Mouse (Mus musculus): ENCODE data around the gene Wnt5b.

Wnt5b gene

GRCm38 (mm10) chr6:119543803-119544517, at the start of gene Wnt5b:
TSS of gene Wnt5b (minus strand) at chr6:119544347.
- DNase-seq (ENCODE audit: low spot score): no peak

- no peak for DNase-seq (ENCODE audit: low spot score)
These were observed 46.7 kb upstream of the Wnt5b start for GRCm38 (mm10) chr6:119590872-119591271.

- DNase-seq (ENCODE audit: low spot score): no peak
These were observed 43.8 kb upstream of the Wnt5b start for GRCm38 (mm10) chr6:119587897-119588296.

GRCm38 (mm10) chr6:119587454-119587853, 43.3 kb upstream of the Wnt5b start:
- no peak for DNase-seq (ENCODE audit: low spot score)

- DNase-seq (ENCODE audit: low spot score): no peak
These were observed 41.7 kb upstream of the Wnt5b start for GRCm38 (mm10) chr6:119585652-119586375.

- DNase-seq (ENCODE audit: low spot score): no peak
These were observed 39.9 kb upstream of the Wnt5b start for GRCm38 (mm10) chr6:119584061-119584460.

GRCm38 (mm10) chr6:119583165-119583564, 39.0 kb upstream of the Wnt5b start:
- no peak for DNase-seq (ENCODE audit: low spot score)

- DNase-seq (ENCODE audit: low spot score): no peak
These were observed 32.6 kb upstream of the Wnt5b start for GRCm38 (mm10) chr6:119576706-119577105.

- no peak for DNase-seq (ENCODE audit: low spot score)
These were observed 31.2 kb upstream of the Wnt5b start for GRCm38 (mm10) chr6:119575331-119575730.

- DNase-seq (ENCODE audit: low spot score): no peak
These were observed 28.1 kb upstream of the Wnt5b start for GRCm38 (mm10) chr6:119572296-119572695.

GRCm38 (mm10) chr6:119570797-119571196, 26.6 kb upstream of the Wnt5b start:
- DNase-seq (ENCODE audit: low spot score): no peak

GRCm38 (mm10) chr6:119568339-119568738, 24.2 kb upstream of the Wnt5b start:
- no peak for DNase-seq (ENCODE audit: low spot score)

GRCm38 (mm10) chr6:119565451-119566379, 21.6 kb upstream of the Wnt5b start:
- peak; percentile 32 for DNase-seq (ENCODE audit: low spot score)

GRCm38 (mm10) chr6:119562558-119562957, 18.4 kb upstream of the Wnt5b start:
- DNase-seq (ENCODE audit: low spot score): peak; percentile 36

GRCm38 (mm10) chr6:119558855-119559254, 14.7 kb upstream of the Wnt5b start:
- DNase-seq (ENCODE audit: low spot score): no peak

- no peak for DNase-seq (ENCODE audit: low spot score)
These were observed 10.3 kb upstream of the Wnt5b start for GRCm38 (mm10) chr6:119554439-119554838.

- no peak for DNase-seq (ENCODE audit: low spot score)
These were observed 344 bp upstream of the Wnt5b start for GRCm38 (mm10) chr6:119544518-119544864.

- DNase-seq (ENCODE audit: low spot score): no peak
These were observed 718 bp downstream of the Wnt5b start for GRCm38 (mm10) chr6:119543456-119543802.

- DNase-seq (ENCODE audit: low spot score): no peak
These were observed 8.3 kb downstream of the Wnt5b start for GRCm38 (mm10) chr6:119535867-119536266.

GRCm38 (mm10) chr6:119533170-119533709, 10.9 kb downstream of the Wnt5b start:
- DNase-seq (ENCODE audit: low spot score): no peak

- DNase-seq (ENCODE audit: low spot score): no peak
These were observed 14.5 kb downstream of the Wnt5b start for GRCm38 (mm10) chr6:119529659-119530058.

- DNase-seq (ENCODE audit: low spot score): peak; percentile 79
These were observed 17.6 kb downstream of the Wnt5b start for GRCm38 (mm10) chr6:119526498-119526897.

All from testis, postnatal 14 days (tissue).